Mouse (Mus musculus) lung, embryonic 14.5 days (tissue): ENCODE data around the gene Ddx51. TPM values are rescaled to one million over a fixed set of nuclear protein-coding genes. Genes with fewer than 3 reads are reported as not detected.

Source experiments
- ATAC-seq: fragments of 200-750 bp; cut with Nextera tagmentation; 2 replicates; pipeline ENCODE4 v1.8.0; 2017; ENCODE audit warnings: mild to moderate bottlenecking, moderate TSS enrichment, moderate library complexity; ENCODE audit not compliant: insufficient read depth
- DNase-seq: peaks from one replicate; pipeline ENCODE4 v3.0.0-alpha.2; 2015
- H3K27ac ChIP-seq: fragments of 300-500 bp; sonication (generic); 2 replicates; pipeline ENCODE4 v1.5.1; 2014; ENCODE audit warnings: low read depth, mild to moderate bottlenecking, moderate library complexity
- H3K27me3 ChIP-seq: fragments of 300-500 bp; sonication (generic); 2 replicates; pipeline ENCODE4 v1.6.1; 2014; ENCODE audit warnings: low read length, control low read depth; ENCODE audit not compliant: insufficient read depth
- H3K36me3 ChIP-seq: fragments of 300-500 bp; sonication (generic); 2 replicates; pipeline ENCODE4 v1.6.1; 2014; ENCODE audit warnings: control low read depth; ENCODE audit not compliant: insufficient read depth
- H3K4me1 ChIP-seq: fragments of 300-500 bp; sonication (generic); 2 replicates; pipeline ENCODE4 v1.6.1; 2014; ENCODE audit warnings: antibody characterized with exemption, control low read depth; ENCODE audit not compliant: insufficient read depth
- H3K4me2 ChIP-seq: fragments of 300-500 bp; sonication (generic); 2 replicates; pipeline ENCODE4 v1.6.1; 2014; ENCODE audit warnings: mild to moderate bottlenecking
- H3K4me3 ChIP-seq: fragments of 300-500 bp; sonication (generic); 2 replicates; pipeline ENCODE4 v1.5.1; 2014; ENCODE audit warnings: low read depth, low read length
- H3K9ac ChIP-seq: fragments of 300-500 bp; sonication (generic); 2 replicates; pipeline ENCODE4 v1.6.1; 2014
- H3K9me3 ChIP-seq: fragments of 300-500 bp; sonication (generic); 2 replicates; pipeline ENCODE4 v1.6.1; 2016; ENCODE audit warnings: low read depth, low read length, control low read depth
- CTCF ChIP-seq: IDR thresholded peaks from 2 replicates; pipeline ENCODE4 v1.5.1; 2016; ENCODE audit warnings: antibody characterized with exemption, low read depth
- WGBS: fragments of 180-500 bp; shearing (Covaris S2); extraction: QIAGEN DNeasy Blood & Tissue Kit; methylation state at CpG from one replicate; pipeline ENCODE4 v1.1.7; 2014; 5-methylcytosine and 5-hydroxymethylcytosine counted together
- polyA plus RNA-seq: library from polyadenylated mRNA; unstranded; fragments of >200 nt; fragmentation: Nextera tagmentation; extraction: Ambion mirVana; gene quantifications from 2 replicates; pipeline ENCODE4 v1.2.1, GENCODE M21; 2014

Ddx51 gene
- polyA plus RNA-seq, 1 experiment from 2014 or later = 32.4 TPM

DNA sequence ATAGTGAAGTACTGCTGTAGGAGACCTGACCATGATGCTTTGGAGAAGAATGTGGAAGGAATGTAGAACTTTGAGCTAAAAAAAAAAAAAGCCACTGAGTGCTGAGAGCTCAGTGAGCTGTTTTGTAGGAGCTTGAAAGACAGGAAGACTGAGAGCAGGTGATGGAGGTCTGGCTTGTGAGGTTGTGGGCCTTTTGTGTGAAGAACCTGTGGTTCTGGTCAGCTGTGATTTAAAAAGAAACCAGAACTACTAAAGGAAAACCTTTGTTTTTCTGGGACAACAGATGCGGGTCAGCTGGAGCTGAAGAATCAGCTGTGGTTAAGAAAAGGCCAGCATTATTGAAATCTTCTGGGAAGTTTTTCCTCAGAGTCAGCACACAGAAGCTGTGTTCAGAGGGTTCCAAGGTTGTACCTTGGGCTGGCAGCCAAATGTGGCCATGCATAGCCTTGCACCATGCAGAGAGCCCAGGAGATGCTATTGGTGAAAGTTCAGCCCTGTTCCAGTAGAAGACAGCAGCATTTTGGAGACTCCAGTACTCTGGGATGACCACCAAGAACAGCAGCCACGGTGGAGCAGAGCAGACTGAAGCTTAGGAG lies 23.6 kb upstream of the Ddx51 start:
- TF ChIP-seq CTCF = no peak
- Histone ChIP-seq H3K27me3 (peaks cover 5% of the 10 kb centered on the region; the same call in 1 of the 2 replicates), H3K9me3 (no peaks in the 10 kb centered on the region), H3K4me3 (no peak overlapping the region), H3K9ac (no peak overlapping the region), H3K27ac (no peak overlapping the region), H3K36me3 (no peaks in the 10 kb centered on the region), H3K4me1 (no peaks in the 10 kb centered on the region), H3K4me2 (no peak overlapping the region)
- ATAC-seq (no peak), DNase-seq (no peak)
- WGBS = 76% methylated on average over 2 of the region's 2 CpGs

- peak; percentile 80 for DNase-seq
- ATAC-seq = peak; percentile 38
These were observed 17.1 kb upstream of the Ddx51 start for GRCm38 (mm10) chr5:110635951-110636707.

GRCm38 (mm10) chr5:110638306-110639074 lies 14.8 kb upstream of the Ddx51 start:
- 63% methylated on average over 7 of the region's 7 CpGs for WGBS
- H3K9ac ChIP-seq = no peak overlapping the region
- 0 out of 2 replicates have a peak, but pooled peaks have one; percentile 3 for TF ChIP-seq CTCF
- H3K27me3 ChIP-seq = no peaks in the 10 kb centered on the region
- no peaks in the 10 kb centered on the region for H3K36me3 ChIP-seq
- H3K4me1 ChIP-seq = no peaks in the 10 kb centered on the region
- DNase-seq (no peak), ATAC-seq (no peak)
- no peak overlapping the region for H3K4me2 ChIP-seq
- H3K27ac ChIP-seq = no peak overlapping the region
- H3K4me3 ChIP-seq = no peak overlapping the region
- H3K9me3 ChIP-seq = no peaks in the 10 kb centered on the region

More at GRCm38 (mm10) chr5:110635951-110636707, 17.1 kb upstream of the Ddx51 start:
- Histone ChIP-seq H3K9ac (no peak overlapping the region), H3K4me2 (no peak overlapping the region), H3K27me3 (no peaks in the 10 kb centered on the region), H3K4me3 (no peak overlapping the region), H3K27ac (no peak overlapping the region), H3K9me3 (no peaks in the 10 kb centered on the region), H3K4me1 (no peaks in the 10 kb centered on the region), H3K36me3 (no peaks in the 10 kb centered on the region)
- peak; percentile 77 for TF ChIP-seq CTCF
- WGBS = 39% methylated on average over 6 of the region's 6 CpGs

DNA sequence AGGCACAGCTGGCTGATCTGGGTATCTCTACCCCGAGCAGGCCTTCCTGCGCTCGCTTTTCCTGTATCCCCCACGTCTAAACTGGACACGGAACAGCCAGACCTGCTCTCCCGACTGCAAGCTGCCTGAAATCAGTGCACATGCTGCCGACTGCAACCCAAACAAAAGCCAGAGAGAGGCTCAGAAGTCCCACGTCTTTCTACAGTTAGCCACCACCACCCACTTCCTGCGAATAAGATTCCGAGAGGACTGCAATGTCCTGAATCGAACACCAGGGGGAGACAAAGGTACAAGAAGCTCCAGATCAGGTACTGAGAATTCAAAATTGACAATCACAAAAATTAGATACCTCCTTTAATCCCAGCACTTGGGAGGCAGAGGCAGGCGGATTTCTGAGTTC lies 13.8 kb upstream of the Ddx51 start:
- Histone ChIP-seq H3K4me3 (no peak overlapping the region), H3K27ac (no peak overlapping the region), H3K36me3 (no peaks in the 10 kb centered on the region), H3K4me2 (peak overlapping the region; percentile 41), H3K9me3 (no peaks in the 10 kb centered on the region), H3K4me1 (no peaks in the 10 kb centered on the region), H3K27me3 (no peaks in the 10 kb centered on the region), H3K9ac (peak overlapping the region; percentile 33)
- DNase-seq = peak; percentile 89
- 21% methylated on average over 12 of the region's 12 CpGs for WGBS
- peak; percentile 89 for TF ChIP-seq CTCF
- ATAC-seq = peak; percentile 58; the same call in 1 of the 2 replicates

DNA sequence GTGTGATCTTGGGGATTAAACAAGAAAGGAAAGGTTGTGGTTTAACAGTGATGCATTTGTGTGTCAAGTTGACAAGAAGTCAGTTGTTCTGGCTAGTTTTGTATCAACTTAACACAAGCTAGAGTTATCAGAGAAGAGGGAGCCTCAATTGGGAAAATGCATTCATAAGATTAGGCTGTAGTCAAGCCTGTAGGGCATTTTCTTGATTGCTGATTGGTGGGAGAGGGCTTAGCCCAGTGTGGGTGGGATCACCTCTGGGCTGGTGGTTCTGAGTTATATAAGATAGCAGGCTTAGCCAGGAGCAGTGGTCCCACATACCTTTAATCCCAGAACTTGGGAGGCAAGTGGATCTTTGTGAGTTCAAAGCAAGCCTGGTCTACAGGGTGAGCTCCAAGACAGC lies 6.9 kb upstream of the Ddx51 start:
- Histone ChIP-seq H3K4me1 (no peaks in the 10 kb centered on the region), H3K36me3 (peaks cover 50% of the 10 kb centered on the region), H3K4me3 (no peak overlapping the region), H3K27me3 (no peaks in the 10 kb centered on the region), H3K9me3 (no peaks in the 10 kb centered on the region), H3K4me2 (no peak overlapping the region), H3K9ac (no peak overlapping the region), H3K27ac (no peak overlapping the region)
- ATAC-seq (no peak), DNase-seq (no peak)
- no peak for TF ChIP-seq CTCF

GRCm38 (mm10) chr5:110653686-110654085 lies 435 bp downstream of the Ddx51 start:
- peak; percentile 48 for ATAC-seq
- no peaks in the 10 kb centered on the region for H3K9me3 ChIP-seq
- peak overlapping the region; percentile 99 for H3K4me3 ChIP-seq
- no peaks in the 10 kb centered on the region for H3K4me1 ChIP-seq
- no peak for TF ChIP-seq CTCF
- H3K27me3 ChIP-seq = no peaks in the 10 kb centered on the region
- peak overlapping the region; percentile 89 for H3K4me2 ChIP-seq
- 1% methylated on average over 37 of the region's 37 CpGs for WGBS
- H3K27ac ChIP-seq = peak overlapping the region; percentile 18; the same call in 1 of the 2 replicates
- DNase-seq = no peak
- peaks cover 80% of the 10 kb centered on the region for H3K36me3 ChIP-seq
- peak overlapping the region; percentile 90 for H3K9ac ChIP-seq

DNA sequence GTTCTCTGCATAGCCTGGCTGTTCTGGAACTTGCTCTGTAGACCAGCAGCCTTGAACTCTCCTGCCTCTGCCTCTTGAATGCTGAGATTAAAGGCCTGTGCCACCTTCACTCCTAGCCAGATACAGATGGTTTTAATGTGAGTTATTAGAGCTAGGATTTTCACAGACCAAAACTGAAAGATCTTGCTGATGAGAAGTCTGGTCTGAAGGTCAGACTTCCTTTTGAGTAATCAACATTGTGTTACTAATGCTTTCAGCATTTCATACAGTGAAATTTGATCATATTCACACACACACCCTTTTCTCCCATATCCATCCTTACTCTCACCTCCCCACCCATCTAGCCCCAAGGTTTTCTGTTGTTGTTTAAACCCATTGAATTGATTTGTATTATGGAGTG lies 6.4 kb downstream of the Ddx51 start:
- no peak for DNase-seq
- Histone ChIP-seq H3K9ac (no peak overlapping the region), H3K36me3 (peaks cover 90% of the 10 kb centered on the region), H3K27ac (no peak overlapping the region), H3K4me3 (no peak overlapping the region), H3K9me3 (no peaks in the 10 kb centered on the region), H3K27me3 (no peaks in the 10 kb centered on the region), H3K4me2 (no peak overlapping the region), H3K4me1 (no peaks in the 10 kb centered on the region)
- TF ChIP-seq CTCF = no peak
- no peak for ATAC-seq
